Mouse (Mus musculus) erythroblast, embryonic 14.5 days (primary cell): ENCODE data around the gene Cybrd1.

Experiments
- GATA1 ChIP-seq: IDR thresholded peaks from 2 replicates; pipeline ENCODE4 v1.6.1; 2012; ENCODE audit warnings: low read length, inconsistent platforms, mixed read lengths
- TAL1 ChIP-seq: IDR thresholded peaks from 3 replicates; pipeline ENCODE4 v1.6.1; 2012; ENCODE audit warnings: low read length, inconsistent platforms, mixed read lengths

GRCm38 (mm10) chr2:71156446-71156845, 38.7 kb downstream of the Cybrd1 start:
- TF ChIP-seq TAL1 (no peak), GATA1 (no peak)
